Mouse (Mus musculus): Measurements from ENCODE around the gene Aldh1l1. TPM values are rescaled to one million over a fixed set of nuclear protein-coding genes. Genes with fewer than 3 reads are reported as not detected.

The Aldh1l1 gene
- polyA plus RNA-seq, 1 experiment from 2014 or later = 2.1 TPM

- no peak overlapping the region for H3K4me3 ChIP-seq
- no peak overlapping the region for H3K4me2 ChIP-seq
- no peaks in the 10 kb centered on the region for H3K4me1 ChIP-seq
- ATAC-seq (ENCODE audit: borderline replicate concordance, extremely low read depth, low FRiP score, low TSS enrichment) = no peak
- WGBS = 35% methylated on average over 12 of the region's 12 CpGs
- H3K27ac ChIP-seq = no peak overlapping the region
- H3K36me3 ChIP-seq = no peaks in the 10 kb centered on the region
- H3K27me3 ChIP-seq = no peaks in the 10 kb centered on the region
- no peaks in the 10 kb centered on the region for H3K9me3 ChIP-seq
- H3K9ac ChIP-seq = no peak overlapping the region
Measured at GRCm38 (mm10) chr6:90569736-90570383, 83.6 kb downstream of the Aldh1l1 start.

- Histone ChIP-seq H3K4me3 (no peak overlapping the region), H3K4me2 (no peak overlapping the region), H3K9ac (no peak overlapping the region), H3K27me3 (no peaks in the 10 kb centered on the region), H3K9me3 (no peaks in the 10 kb centered on the region), H3K4me1 (no peaks in the 10 kb centered on the region), H3K36me3 (no peaks in the 10 kb centered on the region), H3K27ac (no peak overlapping the region)
- WGBS = 66% methylated on average over 8 of the region's 8 CpGs
- no peak for ATAC-seq (ENCODE audit: borderline replicate concordance, extremely low read depth, low FRiP score, low TSS enrichment)
Measured at GRCm38 (mm10) chr6:90570392-90570791, 84.2 kb downstream of the Aldh1l1 start.

GRCm38 (mm10) chr6:90575261-90575715 is 89.1 kb downstream of the Aldh1l1 start:
- H3K9ac ChIP-seq = no peak overlapping the region
- H3K27me3 ChIP-seq = no peaks in the 10 kb centered on the region
- WGBS = 30% methylated on average over 3 of the region's 3 CpGs
- no peaks in the 10 kb centered on the region for H3K9me3 ChIP-seq
- H3K4me1 ChIP-seq = no peaks in the 10 kb centered on the region
- no peak overlapping the region for H3K27ac ChIP-seq
- H3K4me3 ChIP-seq = no peak overlapping the region
- no peak overlapping the region for H3K4me2 ChIP-seq
- ATAC-seq (ENCODE audit: borderline replicate concordance, extremely low read depth, low FRiP score, low TSS enrichment) = peak; percentile 20; the same call in 1 of the 2 replicates
- no peaks in the 10 kb centered on the region for H3K36me3 ChIP-seq

- WGBS = 48% methylated on average over 3 of the region's 3 CpGs
- Histone ChIP-seq H3K9me3 (no peaks in the 10 kb centered on the region), H3K27ac (no peak overlapping the region), H3K36me3 (no peaks in the 10 kb centered on the region), H3K9ac (no peak overlapping the region), H3K4me2 (no peak overlapping the region), H3K27me3 (no peaks in the 10 kb centered on the region), H3K4me1 (no peaks in the 10 kb centered on the region), H3K4me3 (no peak overlapping the region)
- ATAC-seq (ENCODE audit: borderline replicate concordance, extremely low read depth, low FRiP score, low TSS enrichment) = 0 out of 2 replicates have a peak, but pooled peaks have one; percentile 13
Measured at GRCm38 (mm10) chr6:90578174-90578573, 91.9 kb downstream of the Aldh1l1 start.

- WGBS = 73% methylated on average over 2 of the region's 2 CpGs
- Histone ChIP-seq H3K4me1 (no peaks in the 10 kb centered on the region), H3K27ac (no peak overlapping the region), H3K36me3 (no peaks in the 10 kb centered on the region), H3K27me3 (no peaks in the 10 kb centered on the region), H3K4me3 (no peak overlapping the region), H3K4me2 (no peak overlapping the region), H3K9me3 (no peaks in the 10 kb centered on the region), H3K9ac (no peak overlapping the region)
- ATAC-seq (ENCODE audit: borderline replicate concordance, extremely low read depth, low FRiP score, low TSS enrichment) = no peak
Measured at GRCm38 (mm10) chr6:90582331-90582730, 96.1 kb downstream of the Aldh1l1 start.

- no peak overlapping the region for H3K4me2 ChIP-seq
- H3K27me3 ChIP-seq = no peaks in the 10 kb centered on the region
- H3K27ac ChIP-seq = no peak overlapping the region
- H3K9me3 ChIP-seq = no peaks in the 10 kb centered on the region
- H3K4me3 ChIP-seq = no peak overlapping the region
- ATAC-seq (ENCODE audit: borderline replicate concordance, extremely low read depth, low FRiP score, low TSS enrichment) = no peak
- H3K36me3 ChIP-seq = no peaks in the 10 kb centered on the region
- no peak overlapping the region for H3K9ac ChIP-seq
- 45% methylated on average over 5 of the region's 5 CpGs for WGBS
- H3K4me1 ChIP-seq = 0 out of 2 replicates have a peak, but pooled peaks cover 5% of the 10 kb centered on the region
Measured at GRCm38 (mm10) chr6:90588113-90588512, 101.9 kb downstream of the Aldh1l1 start.

- H3K9ac ChIP-seq = no peak overlapping the region
- H3K36me3 ChIP-seq = no peaks in the 10 kb centered on the region
- H3K27me3 ChIP-seq = no peaks in the 10 kb centered on the region
- no peak overlapping the region for H3K4me3 ChIP-seq
- WGBS = 76% methylated on average over 1 of the region's 1 CpGs
- no peak overlapping the region for H3K4me2 ChIP-seq
- ATAC-seq (ENCODE audit: borderline replicate concordance, extremely low read depth, low FRiP score, low TSS enrichment) = no peak
- no peak overlapping the region for H3K27ac ChIP-seq
- no peaks in the 10 kb centered on the region for H3K9me3 ChIP-seq
- H3K4me1 ChIP-seq = 0 out of 2 replicates have a peak, but pooled peaks cover 5% of the 10 kb centered on the region
Measured at GRCm38 (mm10) chr6:90590707-90591106, 104.5 kb downstream of the Aldh1l1 start.

GRCm38 (mm10) chr6:90594972-90595371 is 108.7 kb downstream of the Aldh1l1 start:
- no peaks in the 10 kb centered on the region for H3K9me3 ChIP-seq
- no peak for ATAC-seq (ENCODE audit: borderline replicate concordance, extremely low read depth, low FRiP score, low TSS enrichment)
- H3K4me1 ChIP-seq = 0 out of 2 replicates have a peak, but pooled peaks cover 5% of the 10 kb centered on the region
- H3K4me2 ChIP-seq = no peak overlapping the region
- H3K4me3 ChIP-seq = no peak overlapping the region
- H3K9ac ChIP-seq = no peak overlapping the region
- H3K36me3 ChIP-seq = no peaks in the 10 kb centered on the region
- no peaks in the 10 kb centered on the region for H3K27me3 ChIP-seq
- WGBS = 68% methylated on average over 1 of the region's 1 CpGs
- H3K27ac ChIP-seq = no peak overlapping the region

- no peak for ATAC-seq (ENCODE audit: borderline replicate concordance, extremely low read depth, low FRiP score, low TSS enrichment)
- H3K4me1 ChIP-seq = 0 out of 2 replicates have a peak, but pooled peaks cover 5% of the 10 kb centered on the region
- H3K27ac ChIP-seq = no peak overlapping the region
- no peaks in the 10 kb centered on the region for H3K9me3 ChIP-seq
- H3K9ac ChIP-seq = no peak overlapping the region
- no peak overlapping the region for H3K4me2 ChIP-seq
- no peaks in the 10 kb centered on the region for H3K27me3 ChIP-seq
- WGBS = 84% methylated on average over 4 of the region's 4 CpGs
- no peak overlapping the region for H3K4me3 ChIP-seq
- no peaks in the 10 kb centered on the region for H3K36me3 ChIP-seq
Measured at GRCm38 (mm10) chr6:90597060-90597459, 110.8 kb downstream of the Aldh1l1 start.

GRCm38 (mm10) chr6:90597592-90597991 is 111.4 kb downstream of the Aldh1l1 start:
- no peak for ATAC-seq (ENCODE audit: borderline replicate concordance, extremely low read depth, low FRiP score, low TSS enrichment)
- WGBS = 86% methylated on average over 2 of the region's 2 CpGs

GRCm38 (mm10) chr6:90598197-90598596 is 112.0 kb downstream of the Aldh1l1 start:
- no peaks in the 10 kb centered on the region for H3K27me3 ChIP-seq
- ATAC-seq (ENCODE audit: borderline replicate concordance, extremely low read depth, low FRiP score, low TSS enrichment) = no peak
- 75% methylated on average over 6 of the region's 6 CpGs for WGBS

More at GRCm38 (mm10) chr6:90597592-90597991, 111.4 kb downstream of the Aldh1l1 start:
- Histone ChIP-seq H3K4me1 (0 out of 2 replicates have a peak, but pooled peaks cover under 1% of the 10 kb centered on the region), H3K27ac (no peak overlapping the region), H3K27me3 (no peaks in the 10 kb centered on the region), H3K9me3 (no peaks in the 10 kb centered on the region), H3K36me3 (no peaks in the 10 kb centered on the region), H3K9ac (no peak overlapping the region), H3K4me3 (no peak overlapping the region), H3K4me2 (no peak overlapping the region)

GRCm38 (mm10) chr6:90600351-90600750 is 114.1 kb downstream of the Aldh1l1 start:
- H3K27me3 ChIP-seq = no peaks in the 10 kb centered on the region
- H3K4me3 ChIP-seq = no peak overlapping the region
- H3K4me2 ChIP-seq = no peak overlapping the region
- no peak overlapping the region for H3K9ac ChIP-seq
- H3K36me3 ChIP-seq = no peaks in the 10 kb centered on the region
- no peak for ATAC-seq (ENCODE audit: borderline replicate concordance, extremely low read depth, low FRiP score, low TSS enrichment)
- no peak overlapping the region for H3K27ac ChIP-seq
- no peaks in the 10 kb centered on the region for H3K9me3 ChIP-seq
- WGBS = 64% methylated on average over 4 of the region's 4 CpGs
- H3K4me1 ChIP-seq = peaks cover 5% of the 10 kb centered on the region

More at GRCm38 (mm10) chr6:90598197-90598596, 112.0 kb downstream of the Aldh1l1 start:
- Histone ChIP-seq H3K4me2 (no peak overlapping the region), H3K9me3 (no peaks in the 10 kb centered on the region), H3K27ac (no peak overlapping the region), H3K4me3 (no peak overlapping the region), H3K9ac (no peak overlapping the region), H3K4me1 (no peaks in the 10 kb centered on the region), H3K36me3 (no peaks in the 10 kb centered on the region)

All from lung, embryonic 15.5 days (tissue).